Mouse (Mus musculus) adrenal gland, adult 8-10 months (tissue): Measurements from ENCODE around the gene Klhl31. TPM values are rescaled to one million over a fixed set of nuclear protein-coding genes. Genes with fewer than 3 reads are reported as not detected.

Experiments
- DNase-seq: peaks from one replicate; pipeline ENCODE4 v3.0.0; 2022
- total RNA-seq, 4 experiments: library from RNA; stranded (reverse); gene quantifications; 2 replicates each; pipeline ENCODE4 v1.2.4; 2022

Gene Klhl31
- total RNA-seq, 4 experiments from 2014 or later: 0.03 to 0.09 TPM; not detected in 2

DNA sequence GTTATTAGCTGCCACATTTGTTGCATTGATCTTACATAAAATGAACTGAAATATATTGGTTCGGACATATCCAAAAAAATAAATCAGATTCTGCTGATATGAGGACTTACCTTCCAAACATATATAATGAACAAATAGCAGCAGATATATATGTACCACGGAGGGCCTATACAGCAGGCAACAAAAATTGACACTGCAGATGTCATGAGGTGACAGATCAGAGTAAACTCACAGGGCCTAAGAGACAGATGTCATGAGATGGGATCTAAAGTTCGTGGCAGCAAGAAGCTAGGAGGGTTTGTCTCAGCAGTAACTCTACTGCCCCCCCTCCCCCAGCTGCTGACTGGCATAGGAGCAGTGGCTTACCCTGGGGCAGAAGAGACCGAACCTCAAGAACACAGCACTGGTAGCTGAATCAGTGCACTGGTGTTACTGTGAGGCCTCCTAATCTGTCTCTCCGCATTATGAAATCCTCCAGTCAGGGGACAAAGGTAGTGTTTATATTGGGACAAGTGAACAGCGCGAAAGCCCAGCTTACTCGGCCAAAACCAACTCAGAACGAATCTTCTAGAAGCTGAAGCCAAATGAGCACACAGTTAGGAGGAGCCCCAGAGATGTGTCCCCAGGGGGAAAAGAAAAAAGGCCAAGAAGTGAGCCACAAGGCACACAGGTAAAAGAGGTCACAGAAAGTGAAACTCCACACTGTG, 71.3 kb downstream of the Klhl31 start:
- no peak for DNase-seq

DNA sequence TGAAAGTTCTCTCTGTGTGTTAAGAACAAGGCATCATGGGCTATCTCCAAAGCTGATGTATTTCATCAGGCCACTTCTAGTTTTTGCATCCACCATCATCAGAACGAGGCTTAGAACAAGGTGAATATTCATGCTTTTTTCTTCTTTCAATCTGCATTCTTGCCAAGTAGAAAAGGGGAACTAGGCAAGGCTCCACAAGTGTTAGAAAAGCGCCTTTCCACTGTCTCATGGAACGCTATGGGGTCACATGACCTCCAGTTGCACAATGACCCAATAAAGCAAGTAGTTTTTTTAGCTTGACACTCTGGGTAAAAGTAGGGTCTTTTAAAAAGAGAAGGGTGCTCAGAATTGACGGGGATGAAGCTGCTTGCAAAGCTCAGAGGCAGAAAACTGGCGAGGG, 72.7 kb downstream of the Klhl31 start:
- no peak for DNase-seq

Other genes with a start within 250 kb of the Klhl31 start
- gene Lrrc1, start 91.6 kb upstream of the Klhl31 start, total RNA-seq: 10 to 100 TPM in 3 of 4 experiments, 1 to 10 TPM in 1; 9.1 to 20.4 (median 14.8) TPM
- 10 to 100 TPM; 34.1 to 53.4 (median 41.2) TPM for gene Gclc, start 118.0 kb downstream of the Klhl31 start, total RNA-seq